Mouse (Mus musculus) embryo, embryonic 10.5 days (tissue): ENCODE data around the gene Dmxl2.

Source experiments
- DNase-seq: peaks from one replicate; pipeline ENCODE4 v3.0.0-alpha.2; 2015; ENCODE audit warnings: low spot score

The Dmxl2 gene

DNA sequence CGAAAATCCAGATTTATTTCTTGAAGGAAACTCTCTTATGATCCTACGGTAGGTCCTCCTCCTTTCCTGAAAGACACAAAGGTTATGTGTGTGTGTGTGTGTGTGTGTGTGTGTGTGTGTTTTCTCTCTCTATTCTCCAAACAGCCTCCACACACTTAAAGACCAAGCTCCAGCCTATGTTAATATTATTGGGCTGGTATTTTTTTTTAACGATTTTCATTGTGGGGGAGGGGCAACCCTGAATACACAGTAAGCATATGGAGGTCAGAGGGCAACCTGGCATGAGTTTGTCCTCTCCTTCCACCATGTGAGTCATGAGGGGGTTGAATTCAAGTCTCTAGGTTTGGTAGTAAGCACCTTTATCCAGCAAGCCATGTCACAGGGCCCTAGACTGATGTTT, 1.6 kb downstream of the Dmxl2 start:
- DNase-seq: no peak

DNA sequence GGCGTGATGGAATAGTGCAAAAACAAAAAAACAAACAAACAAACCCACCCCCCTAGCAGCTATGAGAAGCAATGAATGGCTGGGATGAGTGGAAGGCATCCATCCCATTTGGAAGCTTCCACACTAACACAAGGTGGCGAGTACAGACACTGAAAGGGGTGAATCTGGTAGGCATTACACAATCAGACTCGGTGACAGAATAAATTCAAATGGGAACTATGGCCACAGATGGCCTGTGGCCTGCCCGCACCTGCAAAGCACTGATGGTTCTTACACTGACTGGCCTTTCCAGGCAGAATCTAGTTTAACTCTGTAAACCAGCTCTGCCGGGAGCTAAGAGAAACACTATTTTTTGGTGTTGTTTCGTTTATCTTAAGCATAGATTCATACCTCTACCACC, 2.1 kb downstream of the Dmxl2 start:
- no peak for DNase-seq

DNA sequence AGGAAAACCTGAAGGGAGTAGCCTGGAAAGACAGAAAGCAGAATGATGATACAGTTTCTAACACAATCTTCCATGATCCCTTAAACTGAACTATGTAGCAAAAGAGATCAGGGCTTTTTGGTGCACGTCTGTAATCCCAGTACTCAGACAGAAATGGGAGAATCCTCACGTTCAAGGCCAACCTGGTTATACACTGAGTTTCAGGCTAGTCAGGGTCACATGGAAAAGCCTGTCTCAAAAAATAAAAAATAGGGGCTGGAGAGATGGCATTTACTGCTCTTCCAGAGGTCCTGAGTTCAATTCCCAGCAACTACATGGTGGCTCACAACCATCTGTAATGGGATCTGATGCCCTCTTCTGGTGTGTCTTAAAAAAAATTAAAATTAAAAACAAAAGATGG, 11.0 kb downstream of the Dmxl2 start:
- DNase-seq: no peak

DNA sequence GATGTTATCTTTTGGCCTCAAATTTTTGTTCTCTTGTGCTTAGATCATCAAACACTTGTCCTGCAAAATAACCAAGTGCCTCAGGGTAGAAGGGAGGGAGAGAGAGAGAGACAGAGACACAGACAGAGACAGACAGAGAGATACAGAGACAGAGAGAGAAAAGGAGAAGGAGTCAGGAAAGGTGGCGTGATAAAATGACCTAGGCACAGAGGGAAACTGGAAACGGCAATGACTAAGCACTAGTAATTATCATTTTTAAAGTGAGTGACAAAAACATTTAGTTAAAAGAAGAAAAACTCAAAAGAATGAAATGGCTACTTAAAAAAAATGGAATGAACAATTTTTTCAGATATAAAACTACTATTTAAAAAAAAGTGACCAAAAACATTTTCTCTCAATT, 11.8 kb downstream of the Dmxl2 start:
- no peak for DNase-seq

DNA sequence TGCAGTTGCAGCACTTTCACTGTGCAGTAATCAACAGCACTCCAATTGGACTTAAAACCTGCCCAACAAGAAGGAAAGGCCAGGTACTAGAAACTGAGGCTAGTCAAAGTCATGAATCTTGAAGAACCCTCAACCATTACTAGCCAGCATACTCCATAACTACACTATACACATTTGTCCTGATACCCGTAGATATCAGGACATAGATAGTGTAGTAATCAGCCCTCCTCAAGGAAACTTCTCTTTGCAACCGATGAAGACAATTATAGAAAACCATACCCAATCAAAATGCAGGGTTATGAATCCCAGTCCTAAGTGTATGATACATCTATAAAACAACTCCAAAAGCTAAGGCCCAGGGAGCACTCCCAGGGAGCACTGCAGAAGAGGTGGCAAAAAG, 16.5 kb downstream of the Dmxl2 start:
- DNase-seq: no peak

DNA sequence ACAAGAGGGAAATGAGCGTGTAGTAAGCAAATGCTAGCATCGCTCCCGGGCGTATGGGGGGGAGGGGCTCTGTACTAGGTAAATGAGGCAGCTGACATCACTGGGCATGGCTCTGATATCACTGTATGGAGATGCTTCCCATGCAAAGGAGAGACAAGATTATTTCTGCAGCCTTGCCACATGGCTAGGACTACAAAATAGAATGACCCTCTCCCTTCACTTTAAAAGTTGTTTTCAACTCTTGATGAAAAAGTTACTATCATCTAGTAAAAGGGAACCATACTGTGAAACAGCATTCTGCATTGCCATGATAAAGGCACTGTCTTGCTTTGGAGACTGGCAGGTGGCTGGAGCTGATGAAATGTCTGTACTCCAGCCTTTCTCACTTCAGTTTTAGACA, 18.2 kb downstream of the Dmxl2 start:
- DNase-seq: no peak

DNA sequence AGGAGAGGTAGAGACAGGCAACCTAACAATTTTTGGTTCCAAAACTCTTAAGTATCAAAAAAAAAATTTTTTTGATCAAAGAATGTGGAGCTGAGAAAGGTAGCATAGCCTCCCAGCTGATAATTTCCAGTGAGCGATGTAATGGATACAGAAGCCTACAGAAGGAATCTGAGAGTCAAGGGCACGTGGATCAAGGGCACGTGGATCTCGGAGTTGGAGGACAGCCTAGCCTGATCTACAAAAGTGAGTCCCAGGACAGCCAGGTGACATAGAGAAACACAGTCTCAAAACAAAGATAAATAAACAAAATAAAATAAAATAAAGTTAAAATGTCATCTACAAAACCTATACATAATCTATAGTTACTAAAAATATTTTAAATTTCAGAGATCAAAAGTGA, 18.7 kb downstream of the Dmxl2 start:
- DNase-seq: no peak

DNA sequence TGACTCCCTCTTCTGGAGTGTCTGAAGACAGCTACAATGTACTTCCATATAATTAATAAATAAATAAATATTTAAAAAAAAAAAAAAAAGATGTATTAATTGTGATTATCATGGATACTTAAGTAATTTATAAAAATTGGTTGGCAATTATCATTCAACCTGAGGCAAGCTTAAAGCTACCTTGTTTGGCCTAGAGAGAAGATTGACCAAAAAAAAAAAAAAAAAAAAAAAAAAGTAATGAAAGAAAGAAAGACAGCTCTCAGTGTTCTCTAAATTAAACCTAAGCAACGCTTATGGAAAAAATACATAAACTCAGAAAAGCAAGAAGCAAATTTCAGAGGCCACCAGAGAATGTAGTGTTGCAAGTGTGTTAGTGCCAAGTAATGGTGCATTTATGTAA, 22.4 kb downstream of the Dmxl2 start:
- DNase-seq: no peak

DNA sequence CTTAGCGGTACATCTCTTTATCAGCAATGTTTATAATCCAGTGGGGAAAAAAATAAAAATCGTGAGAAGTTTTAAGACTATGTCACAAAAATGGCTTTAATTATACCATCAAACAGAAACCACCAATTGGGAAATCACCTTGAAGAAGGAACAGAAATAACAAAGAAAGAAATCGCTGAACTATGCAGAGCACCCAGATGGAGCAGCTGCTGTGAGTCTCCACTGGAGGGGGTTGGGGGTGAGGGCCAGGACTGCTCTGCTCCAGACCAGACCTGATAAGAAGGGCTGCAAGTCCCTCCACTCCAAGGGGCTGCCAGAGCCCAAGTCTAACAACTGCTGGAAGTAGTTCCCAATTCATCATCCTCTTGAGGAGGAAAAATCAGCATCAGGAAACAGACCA, 23.3 kb downstream of the Dmxl2 start:
- DNase-seq: no peak

DNA sequence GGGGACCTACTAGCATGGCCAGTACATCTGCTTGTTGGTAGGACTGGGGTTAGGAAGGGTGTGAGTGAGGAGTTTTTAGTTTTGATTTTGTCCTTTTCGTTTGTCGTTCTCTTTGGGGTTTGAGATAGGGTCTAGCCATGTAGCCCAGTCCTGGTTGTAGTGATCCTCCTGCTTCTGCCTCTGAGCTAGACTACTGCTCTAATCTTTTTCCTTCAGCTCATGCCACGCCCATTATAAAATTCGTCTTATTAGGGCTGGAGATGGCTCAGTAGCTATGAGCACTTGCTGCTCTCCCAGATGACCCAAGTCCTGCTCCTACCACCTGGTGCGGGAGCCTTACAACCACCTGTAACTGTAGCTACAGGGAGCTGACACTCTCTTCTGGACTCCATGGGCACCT, 26.9 kb downstream of the Dmxl2 start:
- DNase-seq: no peak

DNA sequence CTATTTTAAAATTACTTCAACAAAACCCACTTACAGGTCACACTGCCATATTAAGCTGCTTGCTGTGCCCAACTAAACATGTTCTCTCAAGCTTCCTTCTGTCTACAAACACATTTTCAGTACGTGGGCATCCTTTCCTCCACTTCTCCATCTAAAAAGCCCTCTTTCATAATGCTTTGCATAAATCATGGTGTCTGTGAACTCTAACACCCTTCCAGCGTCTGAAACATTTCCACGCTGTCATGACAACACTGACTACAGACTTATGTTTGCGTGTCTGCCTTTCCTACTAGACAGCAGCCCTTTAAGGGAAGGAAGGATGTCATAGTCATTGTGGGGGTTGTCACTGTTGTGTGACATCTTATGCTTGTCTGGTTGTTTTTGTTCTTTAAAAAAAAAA, 27.4 kb downstream of the Dmxl2 start:
- no peak for DNase-seq

DNA sequence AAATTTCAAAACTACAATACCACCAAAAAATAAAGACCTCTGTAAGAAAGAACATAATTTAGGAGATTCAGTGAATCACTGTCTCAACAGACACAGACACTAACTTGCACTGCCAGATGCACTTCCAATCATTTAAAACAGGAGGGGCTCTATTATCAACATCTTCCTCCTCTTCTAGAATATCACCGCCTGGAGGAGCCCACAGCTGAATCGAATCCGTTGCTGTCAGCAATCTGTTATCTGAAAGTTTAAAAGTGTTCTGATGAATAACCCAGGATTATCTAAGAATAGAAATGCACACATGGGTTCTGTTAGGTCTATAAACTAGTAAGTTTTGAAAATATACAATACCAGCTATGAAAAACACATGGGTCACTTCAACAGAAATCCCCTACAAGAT, 28.6 kb downstream of the Dmxl2 start:
- no peak for DNase-seq

DNA sequence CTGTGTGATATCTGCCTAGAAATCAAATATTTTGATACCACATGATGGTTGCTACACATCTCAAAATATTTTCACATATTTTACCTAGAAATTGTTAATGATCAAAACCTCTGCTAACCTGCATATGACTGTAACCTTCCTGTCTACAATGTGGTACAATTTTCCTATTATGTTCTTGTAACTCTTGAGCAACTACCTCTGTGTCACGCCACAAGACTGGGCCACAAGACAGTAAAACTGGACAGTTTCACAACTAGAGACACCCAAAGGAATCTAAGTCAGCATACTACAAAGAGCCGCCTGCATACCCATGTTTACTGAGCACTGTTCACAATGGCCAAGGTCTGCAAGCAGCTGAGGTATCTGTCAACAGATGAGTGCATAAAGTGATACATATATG, 32.1 kb downstream of the Dmxl2 start:
- no peak for DNase-seq

DNA sequence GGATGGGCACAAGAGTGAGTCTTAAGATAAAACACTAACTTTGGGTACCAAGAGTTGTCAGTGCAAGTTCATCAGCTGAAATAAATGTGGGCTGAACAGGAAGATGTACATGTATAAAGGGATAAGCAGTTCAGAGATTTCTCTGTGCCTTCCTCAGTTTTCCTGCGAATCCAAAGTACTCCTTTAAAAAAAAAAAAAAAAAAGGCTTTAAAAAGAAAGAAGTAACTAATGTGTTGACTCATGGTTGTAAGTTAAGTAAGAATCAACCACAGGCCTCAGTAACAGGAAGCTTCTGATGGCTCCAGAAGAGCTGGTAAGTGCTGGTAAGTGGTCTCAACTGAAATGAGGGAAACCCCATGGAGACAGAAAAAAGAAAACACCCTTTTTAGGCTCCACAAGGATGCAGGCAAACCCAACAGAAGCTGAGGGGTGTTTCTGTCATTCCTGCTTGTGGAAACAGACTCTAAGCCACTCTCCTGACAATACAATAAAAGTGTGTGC, 33.9 kb downstream of the Dmxl2 start:
- no peak for DNase-seq

DNA sequence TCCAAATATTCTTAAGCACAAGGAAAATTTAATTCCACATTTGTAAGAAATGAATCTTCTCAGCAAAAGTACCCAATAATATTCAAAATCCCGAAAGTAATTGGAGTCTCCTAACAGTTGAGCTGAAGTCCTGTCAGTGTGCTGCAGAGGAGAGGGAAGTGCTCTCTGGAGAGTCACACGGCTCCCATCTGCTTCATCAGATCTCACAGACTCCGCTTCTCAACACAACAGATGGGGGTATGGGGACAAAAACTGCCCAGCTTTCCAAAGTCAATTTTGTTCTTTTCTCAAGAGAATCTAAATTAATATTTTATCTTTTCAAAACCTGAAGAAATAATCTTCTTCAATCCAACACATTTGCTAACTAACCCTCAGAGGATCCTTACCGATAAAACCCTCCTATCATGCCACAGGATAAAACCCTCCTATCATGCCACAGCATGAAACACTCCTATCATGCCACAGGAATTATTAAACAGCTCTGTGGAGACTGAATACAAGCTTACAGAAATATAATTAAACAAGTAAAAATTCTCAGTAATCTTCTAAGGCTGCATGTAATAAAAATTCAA, 37.9 kb downstream of the Dmxl2 start:
- DNase-seq: no peak

DNA sequence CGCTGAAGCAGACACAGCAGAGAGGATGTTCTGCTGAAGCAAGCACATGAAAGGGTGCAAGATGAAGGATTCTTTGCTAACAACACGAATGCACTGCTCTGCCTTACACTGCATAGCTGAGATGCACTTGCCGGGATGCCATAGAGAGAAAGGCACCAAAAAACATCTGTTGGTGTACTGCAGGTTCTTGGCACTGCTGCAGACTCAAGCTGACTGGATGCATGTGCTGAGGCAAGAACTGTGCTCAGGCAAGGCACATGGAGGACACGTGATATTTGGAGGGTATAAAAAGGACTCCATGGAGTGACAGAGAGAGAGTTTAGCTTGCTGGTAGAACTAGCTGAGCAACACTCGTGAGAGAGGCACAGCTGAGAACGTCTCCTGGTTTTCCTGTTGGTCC, 62.4 kb downstream of the Dmxl2 start:
- no peak for DNase-seq

DNA sequence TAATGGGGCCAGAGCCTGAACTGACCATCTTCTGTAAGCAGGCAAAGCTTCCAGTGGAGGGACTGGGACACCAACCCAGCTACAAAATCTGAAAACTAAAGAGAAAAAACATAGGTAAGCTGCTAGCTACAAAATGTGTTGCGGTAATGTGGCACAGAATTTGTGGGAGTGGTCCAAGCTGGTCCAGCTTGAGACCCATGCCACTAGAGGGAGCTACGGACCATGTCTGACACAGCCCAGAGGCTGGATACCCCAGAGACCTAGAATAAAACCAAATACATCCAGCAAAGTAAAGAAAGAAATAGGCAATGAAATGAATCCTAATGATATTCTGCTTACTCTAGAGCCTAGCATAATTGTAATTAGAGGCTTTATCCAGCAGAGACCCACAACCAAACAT, 63.2 kb downstream of the Dmxl2 start:
- peak; percentile 82 for DNase-seq

DNA sequence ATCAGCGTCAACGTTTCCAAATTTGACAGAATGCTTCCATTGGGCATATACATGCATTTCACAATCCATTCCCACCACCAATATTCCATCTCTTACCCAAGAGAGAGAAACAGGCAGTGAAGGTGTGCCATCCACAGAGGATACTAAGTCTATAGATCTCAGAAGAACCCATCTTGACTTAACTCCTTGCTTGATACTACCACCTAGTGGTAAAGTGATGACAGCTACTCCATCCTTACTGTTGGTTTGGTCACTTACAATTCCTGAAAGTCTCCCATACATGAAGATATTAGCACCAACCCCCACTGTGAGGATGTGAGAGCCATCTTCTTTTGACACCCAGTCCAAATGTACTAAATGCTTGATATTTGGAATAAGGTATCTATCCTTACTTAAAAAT, 85.2 kb downstream of the Dmxl2 start:
- DNase-seq: peak; percentile 29

DNA sequence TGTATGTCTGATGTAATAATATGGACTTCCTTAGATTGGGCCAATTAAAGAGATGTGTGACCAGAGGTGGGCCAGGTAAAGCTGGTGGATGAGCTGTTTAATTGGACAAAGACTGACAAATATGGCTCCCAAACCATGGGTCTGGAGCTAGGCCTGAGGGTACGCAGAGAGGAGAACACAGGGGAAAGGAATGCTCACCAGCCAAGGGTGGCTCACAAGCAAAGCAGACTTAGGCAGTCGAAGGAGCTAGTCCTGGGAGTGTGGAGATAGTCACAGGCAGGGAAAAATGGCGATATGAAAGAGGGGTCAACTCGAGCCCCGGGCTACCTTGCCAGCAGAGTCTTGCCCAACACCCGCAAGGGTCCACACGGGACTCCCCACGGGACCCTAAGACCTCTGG, 144.7 kb downstream of the Dmxl2 start:
- no peak for DNase-seq

DNA sequence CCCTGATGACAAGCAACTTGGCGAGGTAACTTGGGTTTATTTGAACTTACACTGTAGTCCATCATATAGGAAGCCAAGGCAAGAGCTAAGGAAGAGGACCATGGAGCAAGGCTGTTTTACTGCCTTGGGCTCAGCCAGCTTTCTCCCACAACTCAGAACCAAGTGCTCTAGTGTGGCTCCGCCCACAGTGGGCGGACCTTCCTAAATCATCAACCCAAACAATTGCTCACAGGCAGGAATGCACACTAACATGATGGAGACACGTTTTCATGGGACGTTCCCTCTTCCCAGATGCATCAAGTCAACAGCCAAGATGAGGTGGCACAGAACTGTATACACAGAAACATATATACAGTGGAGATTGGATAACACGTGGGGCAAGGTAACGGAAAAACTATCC, 159.4 kb downstream of the Dmxl2 start:
- DNase-seq: no peak

DNA sequence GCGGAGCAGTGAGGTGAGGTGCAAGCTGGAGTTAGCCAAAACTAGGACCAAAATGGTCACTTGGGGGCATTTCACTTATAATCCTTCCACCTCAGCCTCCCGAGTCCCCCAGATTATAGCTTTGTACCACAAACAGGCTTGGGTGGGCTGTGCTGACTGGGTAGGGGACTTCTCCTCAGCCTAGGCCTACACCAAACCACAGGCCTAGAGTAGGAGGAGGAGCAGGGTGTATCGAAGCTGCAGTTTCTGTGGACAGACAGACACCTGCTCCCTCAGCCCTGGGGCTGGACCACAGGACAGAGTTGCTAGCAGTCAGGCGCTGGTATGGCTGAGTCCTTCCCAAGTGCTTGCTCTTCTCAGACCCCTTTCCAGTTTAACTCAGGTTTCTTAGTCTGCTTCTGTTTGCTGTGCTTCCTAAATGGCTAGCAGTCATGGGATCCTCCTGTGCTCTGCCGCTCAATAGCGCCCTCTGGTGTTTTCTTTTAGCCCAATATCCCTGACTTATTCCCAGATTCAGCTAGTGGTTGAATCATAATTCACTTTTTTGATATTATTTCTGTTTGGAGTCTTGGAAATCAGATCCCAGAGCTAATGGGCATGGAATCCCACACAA, 164.8 kb downstream of the Dmxl2 start:
- DNase-seq: peak; percentile 86

DNA sequence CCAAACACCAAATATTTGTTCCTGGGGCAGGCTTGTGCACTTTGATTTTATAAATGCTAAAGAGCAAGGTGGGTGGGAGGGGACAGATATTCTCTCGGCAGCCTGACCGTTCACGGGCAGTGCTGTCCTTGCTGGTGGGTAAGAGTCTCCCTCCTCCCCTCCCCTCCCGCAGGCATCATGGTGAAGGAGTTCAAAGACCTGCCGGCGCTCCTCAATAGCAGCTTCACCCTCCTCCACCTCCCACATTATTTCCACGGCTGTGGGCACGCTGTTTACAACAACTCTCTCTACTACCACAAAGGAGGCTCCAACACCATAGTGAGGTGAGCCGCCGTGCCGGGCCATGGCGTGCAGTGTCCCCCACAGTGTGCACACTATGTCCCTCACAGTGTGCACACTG, 165.8 kb downstream of the Dmxl2 start:
- DNase-seq: peak; percentile 6

DNA sequence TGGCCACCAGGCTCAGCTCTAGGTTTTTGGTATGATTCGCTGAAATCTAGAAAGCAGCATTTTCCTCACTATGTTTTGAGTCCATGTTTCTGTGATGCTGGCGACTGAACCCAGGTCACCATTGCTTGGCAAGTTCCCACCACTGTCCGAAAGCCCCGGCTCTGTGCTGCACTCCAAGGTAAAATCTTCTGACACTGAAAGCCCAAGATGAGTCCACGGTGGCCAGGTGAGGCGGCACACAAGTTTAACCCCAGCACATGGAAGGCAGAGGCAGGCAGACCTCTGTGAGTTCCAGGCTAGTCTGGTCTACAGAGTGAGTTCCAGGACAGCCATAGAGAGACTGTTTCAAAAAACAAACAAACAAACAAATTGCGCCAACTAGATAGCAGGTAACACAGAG, 172.2 kb downstream of the Dmxl2 start:
- DNase-seq: no peak

DNA sequence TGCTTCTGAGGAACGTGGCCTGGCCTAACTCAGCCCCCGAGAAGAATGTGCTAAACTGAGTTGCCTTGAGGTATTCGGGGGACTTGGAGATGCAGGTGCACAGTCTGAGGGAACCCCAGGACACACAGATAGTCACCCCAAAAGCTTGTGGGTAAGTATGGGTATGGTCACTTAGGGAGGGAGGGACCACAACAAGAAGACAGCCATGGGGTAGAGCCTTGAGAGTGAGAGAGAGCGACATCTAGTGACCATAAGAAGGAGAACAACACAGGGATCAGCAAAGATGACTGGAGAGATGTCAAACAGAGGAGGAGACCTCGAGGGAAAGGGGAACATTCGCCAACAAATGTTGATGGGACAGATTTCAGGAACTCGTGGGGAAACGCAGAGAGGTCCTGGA, 178.0 kb downstream of the Dmxl2 start:
- peak; percentile 64 for DNase-seq
